Mouse (Mus musculus): ENCODE results near the gene Ggta1. TPM values are rescaled to one million over a fixed set of nuclear protein-coding genes. Genes with fewer than 3 reads are reported as not detected.

The Ggta1 gene
- polyA plus RNA-seq, 2 experiments, result 6.3 to 7.6 TPM

DNA sequence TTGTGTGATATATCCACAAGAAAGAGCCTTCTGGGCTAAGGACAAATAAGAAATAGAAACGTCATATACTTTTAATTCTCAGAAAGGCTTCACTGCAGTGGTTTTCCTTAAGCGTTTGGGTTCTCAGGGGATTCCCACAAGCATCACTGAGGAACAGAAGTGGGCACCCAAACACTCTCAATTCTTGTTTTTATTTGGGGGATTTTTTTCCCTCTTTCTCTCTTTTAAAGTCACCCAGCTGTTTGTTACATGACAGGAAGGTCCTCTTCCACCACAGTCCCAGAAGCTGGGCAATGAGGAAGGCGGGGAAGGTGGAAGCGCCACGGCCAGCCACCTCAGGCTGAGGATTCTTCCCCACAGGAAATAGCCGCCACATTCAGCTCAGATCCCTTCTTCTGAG lies 46.6 kb downstream of the Ggta1 start:
- Histone ChIP-seq H3K4me1 (replicated peaks; ENCODE audit: control insufficient read depth in 2 of 2, insufficient read depth in 2 of 2, low read length in 1 of 2) (peaks cover 40 to 44% of the 10 kb centered on the region in 2 experiments), H3K27me3 (ENCODE audit: control insufficient read depth, insufficient read depth, low read length) (no peaks in the 10 kb centered on the region), H3K36me3 (replicated peaks; ENCODE audit: control insufficient read depth, insufficient read depth, low read depth) (peaks cover 3% of the 10 kb centered on the region; the same call in 1 of the 2 replicates), H3K9me3 (ENCODE audit: control insufficient read depth, low read length) (no peaks in the 10 kb centered on the region), H3K4me3 (ENCODE audit: insufficient read depth in 1 of 2, low read depth in 2 of 2, low read length in 2 of 2) (no peak overlapping the region), H3K4me2 (ENCODE audit: low read depth) (no peak overlapping the region), H3K9ac (replicated peaks) (no peak overlapping the region), H3K27ac (no peak overlapping the region)
- ATAC-seq (ENCODE audit: insufficient read depth) (no peak), DNase-seq (ENCODE audit: low read depth in 3 of 3, low spot score in 3 of 3) (no peak)
- TF ChIP-seq EP300 (IDR thresholded peaks at IDR 0.05; ENCODE audit: low read depth) (no peak), CTCF (IDR thresholded peaks at IDR 0.05; ENCODE audit: low read depth) (no peak)
- 59% methylated on average over 6 of the region's 6 CpGs for WGBS (ENCODE audit: insufficient replicate concordance)

DNA sequence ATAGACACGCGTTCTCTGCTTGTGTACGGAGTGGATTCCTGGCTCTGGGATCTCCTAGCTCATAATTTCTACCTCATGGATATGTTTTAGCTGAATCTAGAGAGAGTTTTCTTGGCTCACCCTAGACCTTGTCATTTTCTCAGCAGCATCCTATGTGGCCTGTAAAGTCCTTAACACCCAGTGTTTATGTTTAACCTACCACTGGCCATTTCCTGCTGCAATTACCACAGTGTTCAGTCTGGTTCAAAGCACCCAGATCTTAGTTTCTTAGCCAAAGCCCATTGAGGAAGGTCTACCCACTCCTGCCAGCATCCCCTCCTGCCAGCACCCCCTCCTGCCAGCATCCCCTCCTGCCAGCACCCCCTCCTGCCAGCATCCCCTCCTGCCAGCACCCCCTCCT lies 50.2 kb downstream of the Ggta1 start:
- 93% methylated on average over 3 of the region's 3 CpGs for WGBS (ENCODE audit: insufficient replicate concordance)
- Histone ChIP-seq H3K9me3 (ENCODE audit: control insufficient read depth, low read length) (no peaks in the 10 kb centered on the region), H3K9ac (replicated peaks) (no peak overlapping the region), H3K27ac (no peak overlapping the region), H3K4me3 (ENCODE audit: insufficient read depth in 1 of 2, low read depth in 2 of 2, low read length in 2 of 2) (no peak overlapping the region), H3K36me3 (replicated peaks; ENCODE audit: control insufficient read depth, insufficient read depth, low read depth) (no peaks in the 10 kb centered on the region; the same call in 1 of the 2 replicates), H3K4me1 (replicated peaks; ENCODE audit: control insufficient read depth in 2 of 2, insufficient read depth in 2 of 2, low read length in 1 of 2) (peaks cover 10 to 16% of the 10 kb centered on the region in 2 experiments), H3K27me3 (ENCODE audit: control insufficient read depth, insufficient read depth, low read length) (no peaks in the 10 kb centered on the region), H3K4me2 (ENCODE audit: low read depth) (no peak overlapping the region)
- no peak for DNase-seq (ENCODE audit: low read depth in 3 of 3, low spot score in 3 of 3)
- no peak for ATAC-seq (ENCODE audit: insufficient read depth)
- no peak for TF ChIP-seq CTCF (IDR thresholded peaks at IDR 0.05; ENCODE audit: low read depth)
- no peak for TF ChIP-seq EP300 (IDR thresholded peaks at IDR 0.05; ENCODE audit: low read depth)

DNA sequence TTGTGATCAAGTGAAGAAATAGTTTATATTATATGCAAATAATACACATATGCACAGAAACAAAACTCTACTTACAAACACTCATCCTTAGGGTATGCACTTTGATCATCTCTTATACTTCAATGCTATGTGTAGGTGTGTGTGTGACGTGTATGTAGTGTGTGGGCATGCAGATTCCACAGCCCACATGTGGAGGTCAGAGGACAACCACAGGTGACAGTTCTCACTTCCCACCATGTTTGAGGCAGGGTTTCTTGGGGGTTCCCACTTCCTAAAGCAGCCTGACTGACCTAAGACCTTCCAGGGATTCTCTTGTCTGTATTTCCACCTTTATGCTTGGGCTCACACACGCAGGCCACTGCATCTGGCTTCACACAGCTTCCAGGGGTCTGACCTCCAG lies 50.8 kb downstream of the Ggta1 start:
- no peak overlapping the region for H3K4me3 ChIP-seq (ENCODE audit: insufficient read depth in 1 of 2, low read depth in 2 of 2, low read length in 2 of 2)
- no peaks in the 10 kb centered on the region; the same call in 1 of the 2 replicates for H3K36me3 ChIP-seq (replicated peaks; ENCODE audit: control insufficient read depth, insufficient read depth, low read depth)
- WGBS (ENCODE audit: insufficient replicate concordance), result 73% methylated on average over 2 of the region's 2 CpGs
- no peak overlapping the region for H3K9ac ChIP-seq (replicated peaks)
- no peak overlapping the region for H3K27ac ChIP-seq
- H3K27me3 ChIP-seq (ENCODE audit: control insufficient read depth, insufficient read depth, low read length), result no peaks in the 10 kb centered on the region
- no peak for DNase-seq (ENCODE audit: low read depth in 3 of 3, low spot score in 3 of 3)
- no peaks in the 10 kb centered on the region for H3K9me3 ChIP-seq (ENCODE audit: control insufficient read depth, low read length)
- no peak for ATAC-seq (ENCODE audit: insufficient read depth)
- H3K4me2 ChIP-seq (ENCODE audit: low read depth), result no peak overlapping the region
- no peak for TF ChIP-seq EP300 (IDR thresholded peaks at IDR 0.05; ENCODE audit: low read depth)
- no peak for TF ChIP-seq CTCF (IDR thresholded peaks at IDR 0.05; ENCODE audit: low read depth)
- peaks cover 4 to 12% of the 10 kb centered on the region in 2 experiments for H3K4me1 ChIP-seq (replicated peaks; ENCODE audit: control insufficient read depth in 2 of 2, insufficient read depth in 2 of 2, low read length in 1 of 2)

DNA sequence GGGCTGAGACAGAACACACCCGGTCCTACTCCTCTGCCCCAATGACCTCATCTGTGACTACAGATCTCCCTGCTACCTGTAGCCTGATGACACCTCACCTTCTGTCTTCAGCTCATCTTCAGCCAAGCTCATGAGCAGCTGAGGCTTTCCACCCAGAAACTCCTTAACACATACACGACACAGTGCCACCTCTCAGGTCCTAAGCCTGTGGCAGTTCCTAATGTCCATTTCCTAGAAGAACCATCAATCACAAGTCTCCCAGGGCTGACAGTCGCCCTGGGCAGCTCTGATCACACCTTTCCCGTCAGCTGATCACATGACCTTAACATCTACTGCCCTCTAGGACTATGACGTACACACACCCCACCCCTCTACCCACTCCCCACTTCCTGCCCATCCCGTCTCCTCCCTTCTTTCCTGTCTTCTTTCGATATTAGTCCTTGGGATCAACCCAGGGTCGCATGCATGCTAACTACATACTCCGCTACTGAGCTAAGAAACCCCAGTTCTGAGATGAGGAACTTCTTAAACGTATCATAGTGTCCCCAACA lies 51.3 kb downstream of the Ggta1 start:
- no peak for ATAC-seq (ENCODE audit: insufficient read depth)
- WGBS (ENCODE audit: insufficient replicate concordance), result 61% methylated on average over 10 of the region's 10 CpGs
- H3K4me3 ChIP-seq (ENCODE audit: insufficient read depth in 1 of 2, low read depth in 2 of 2, low read length in 2 of 2), result no peak overlapping the region

DNA sequence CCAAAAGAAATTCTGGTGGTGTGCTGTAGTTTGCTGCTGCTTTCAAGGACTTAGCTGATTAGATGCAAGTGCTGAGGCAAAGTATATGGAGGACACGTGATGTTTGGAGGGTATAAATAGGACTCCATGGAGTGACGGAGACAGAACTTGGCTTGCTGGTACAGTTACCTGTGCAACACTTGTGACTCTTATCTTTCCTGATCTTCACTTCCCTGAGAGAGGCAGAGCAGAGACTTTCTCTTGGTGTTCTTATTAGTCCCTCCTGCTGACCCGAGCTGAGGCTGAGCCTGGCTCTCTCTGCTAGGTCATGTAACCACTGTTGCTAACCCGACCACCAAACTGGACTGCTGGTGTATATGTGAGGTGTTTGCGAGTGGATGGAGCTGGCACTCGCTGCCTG lies 53.6 kb downstream of the Ggta1 start:
- WGBS (ENCODE audit: insufficient replicate concordance), result 83% methylated on average over 6 of the region's 6 CpGs
- ATAC-seq (ENCODE audit: insufficient read depth) (no peak), DNase-seq (ENCODE audit: low read depth in 3 of 3, low spot score in 3 of 3) (no peak)
- peaks cover 0 to 5% of the 10 kb centered on the region in 2 experiments; a peak in 2 of 4 replicates for H3K4me1 ChIP-seq (replicated peaks; ENCODE audit: control insufficient read depth in 2 of 2, insufficient read depth in 2 of 2, low read length in 1 of 2)
- no peaks in the 10 kb centered on the region; the same call in 1 of the 2 replicates for H3K36me3 ChIP-seq (replicated peaks; ENCODE audit: control insufficient read depth, insufficient read depth, low read depth)
- H3K9ac ChIP-seq (replicated peaks), result no peak overlapping the region
- no peak overlapping the region for H3K27ac ChIP-seq
- no peak overlapping the region for H3K4me3 ChIP-seq (ENCODE audit: insufficient read depth in 1 of 2, low read depth in 2 of 2, low read length in 2 of 2)
- H3K4me2 ChIP-seq (ENCODE audit: low read depth), result no peak overlapping the region
- no peaks in the 10 kb centered on the region for H3K27me3 ChIP-seq (ENCODE audit: control insufficient read depth, insufficient read depth, low read length)
- no peak for TF ChIP-seq EP300 (IDR thresholded peaks at IDR 0.05; ENCODE audit: low read depth)
- TF ChIP-seq CTCF (IDR thresholded peaks at IDR 0.05; ENCODE audit: low read depth), result no peak
- H3K9me3 ChIP-seq (ENCODE audit: control insufficient read depth, low read length), result no peaks in the 10 kb centered on the region

More for the DNA sequence above, 51.3 kb downstream of the Ggta1 start:
- Histone ChIP-seq H3K27me3 (ENCODE audit: control insufficient read depth, insufficient read depth, low read length) (no peaks in the 10 kb centered on the region), H3K27ac (no peak overlapping the region), H3K36me3 (replicated peaks; ENCODE audit: control insufficient read depth, insufficient read depth, low read depth) (no peaks in the 10 kb centered on the region; the same call in 1 of the 2 replicates), H3K4me2 (ENCODE audit: low read depth) (no peak overlapping the region), H3K4me1 (replicated peaks; ENCODE audit: control insufficient read depth in 2 of 2, insufficient read depth in 2 of 2, low read length in 1 of 2) (peaks cover 3 to 6% of the 10 kb centered on the region in 2 experiments; a peak in 3 of 4 replicates), H3K9ac (replicated peaks) (no peak overlapping the region), H3K9me3 (ENCODE audit: control insufficient read depth, low read length) (no peaks in the 10 kb centered on the region)
- DNase-seq (ENCODE audit: low read depth in 3 of 3, low spot score in 3 of 3), result no peak
- TF ChIP-seq CTCF (IDR thresholded peaks at IDR 0.05; ENCODE audit: low read depth) (no peak), EP300 (IDR thresholded peaks at IDR 0.05; ENCODE audit: low read depth) (no peak)
